Mouse (Mus musculus) midbrain, postnatal 0 days (tissue): ENCODE measurements around the gene Spdl1. TPM values are rescaled to one million over a fixed set of nuclear protein-coding genes. Genes with fewer than 3 reads are reported as not detected.

Experiments
- ATAC-seq: fragments of 200-750 bp; cut with Nextera tagmentation; 2 replicates; pipeline ENCODE4 v1.8.0; 2017; ENCODE audit warnings: moderate number of reproducible peaks, mild to moderate bottlenecking, moderate TSS enrichment, moderate library complexity; ENCODE audit not compliant: low FRiP score
- DNase-seq: peaks from one replicate; pipeline ENCODE4 v3.0.0-alpha.2; 2015; ENCODE audit warnings: low spot score
- H3K27ac ChIP-seq: fragments of 300-500 bp; sonication (generic); 2 replicates; pipeline ENCODE4 v1.5.1; 2014; ENCODE audit warnings: low read depth, mild to moderate bottlenecking, low read length, mixed read lengths
- H3K27me3 ChIP-seq: fragments of 300-500 bp; sonication (generic); 2 replicates; pipeline ENCODE4 v1.6.1; 2014; ENCODE audit warnings: low read length, control low read depth, mixed read lengths; ENCODE audit not compliant: insufficient read depth
- H3K36me3 ChIP-seq: fragments of 300-500 bp; sonication (generic); 2 replicates; pipeline ENCODE4 v1.6.1; 2014; ENCODE audit warnings: low read length, control low read depth, mixed read lengths; ENCODE audit not compliant: insufficient read depth
- H3K4me1 ChIP-seq: fragments of 300-500 bp; sonication (generic); 2 replicates; pipeline ENCODE4 v1.6.1; 2014; ENCODE audit warnings: mild to moderate bottlenecking, control low read depth, antibody characterized with exemption, low read length, mixed read lengths; ENCODE audit not compliant: insufficient read depth
- H3K4me2 ChIP-seq: fragments of 300-500 bp; sonication (generic); 2 replicates; pipeline ENCODE4 v1.6.1; 2014; ENCODE audit warnings: low read depth, mild to moderate bottlenecking, low read length, mixed read lengths; ENCODE audit not compliant: poor library complexity, severe bottlenecking
- H3K4me3 ChIP-seq: fragments of 300-500 bp; sonication (generic); 2 replicates; pipeline ENCODE4 v1.5.1; 2014; ENCODE audit warnings: low read depth, mild to moderate bottlenecking, low read length, moderate library complexity
- H3K9ac ChIP-seq: fragments of 300-500 bp; sonication (generic); replicated peaks from 2 replicates; pipeline ENCODE4 v1.6.1; 2014; ENCODE audit warnings: mild to moderate bottlenecking, low read length, moderate library complexity, mixed read lengths; ENCODE audit not compliant: poor library complexity, severe bottlenecking
- H3K9me3 ChIP-seq: fragments of 300-500 bp; sonication (generic); 2 replicates; pipeline ENCODE4 v1.6.1; 2016; ENCODE audit warnings: low read length, control low read depth
- CTCF ChIP-seq: IDR thresholded peaks from 2 replicates; pipeline ENCODE4 v1.5.1; 2016; ENCODE audit warnings: antibody characterized with exemption, mild to moderate bottlenecking
- WGBS: fragments of 180-500 bp; shearing (Covaris S2); extraction: QIAGEN DNeasy Blood & Tissue Kit; methylation state at CpG from one replicate; pipeline ENCODE4 v1.1.7; 2014; 5-methylcytosine and 5-hydroxymethylcytosine counted together
- polyA plus RNA-seq: library from polyadenylated mRNA; unstranded; fragments of >200 nt; fragmentation: Nextera tagmentation; extraction: Ambion mirVana; gene quantifications from 2 replicates; pipeline ENCODE4 v1.2.1, GENCODE M21; 2015
- total RNA-seq: library from RNA; depleted of rRNA; stranded (reverse); fragments of >200 nt; gene quantifications from 2 replicates; pipeline ENCODE4 v1.2.3, GENCODE M21; 2014

The Spdl1 gene
- total and polyA plus RNA-seq, 2 experiments from 2014 or later: 0.77 to 0.93 TPM

DNA sequence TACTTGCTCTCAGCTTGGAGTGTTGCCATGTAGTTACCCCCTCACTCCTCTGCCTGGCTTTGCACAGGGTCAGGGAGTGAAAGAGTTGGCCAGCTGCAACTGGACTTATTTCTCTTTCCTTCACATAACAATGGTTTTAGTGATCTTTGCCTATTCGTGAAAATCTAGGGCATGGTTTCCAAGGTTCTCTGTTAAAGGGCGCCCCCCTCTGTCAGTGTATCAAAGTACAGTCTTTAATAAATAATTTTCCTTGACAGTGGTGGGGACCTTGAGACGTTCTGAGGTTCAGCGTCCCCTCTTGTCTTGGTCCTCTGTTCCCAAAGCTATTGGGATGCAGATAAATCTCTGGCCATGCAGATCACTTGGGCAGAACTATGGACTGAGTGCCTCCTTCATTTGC, 37.3 kb downstream of the Spdl1 start:
- Histone ChIP-seq H3K9me3 (no peaks in the 10 kb centered on the region), H3K36me3 (no peaks in the 10 kb centered on the region), H3K4me1 (no peaks in the 10 kb centered on the region), H3K27ac (no peak overlapping the region), H3K4me2 (no peak overlapping the region), H3K4me3 (no peak overlapping the region), H3K9ac (no peak overlapping the region), H3K27me3 (no peaks in the 10 kb centered on the region)
- TF ChIP-seq CTCF: peak; percentile 35; the same call in 1 of the 2 replicates
- WGBS: 29% methylated on average over 4 of the region's 4 CpGs
- no peak for DNase-seq
- ATAC-seq: no peak

- DNase-seq (no peak), ATAC-seq (no peak)
- TF ChIP-seq CTCF: no peak
- Histone ChIP-seq H3K9me3 (no peaks in the 10 kb centered on the region), H3K27me3 (no peaks in the 10 kb centered on the region), H3K27ac (no peak overlapping the region), H3K36me3 (no peaks in the 10 kb centered on the region), H3K4me2 (no peak overlapping the region), H3K9ac (no peak overlapping the region), H3K4me3 (no peak overlapping the region), H3K4me1 (no peaks in the 10 kb centered on the region)
- WGBS: 73% methylated on average over 8 of the region's 8 CpGs
These were observed 41.6 kb downstream of the Spdl1 start for GRCm38 (mm10) chr11:34791872-34792271.

- Histone ChIP-seq H3K9me3 (no peaks in the 10 kb centered on the region), H3K27ac (no peak overlapping the region), H3K4me2 (no peak overlapping the region), H3K27me3 (no peaks in the 10 kb centered on the region), H3K4me1 (no peaks in the 10 kb centered on the region), H3K9ac (no peak overlapping the region), H3K36me3 (no peaks in the 10 kb centered on the region), H3K4me3 (no peak overlapping the region)
- ATAC-seq: no peak
- peak; percentile 2 for DNase-seq
- no peak for TF ChIP-seq CTCF
These were observed 48.6 kb downstream of the Spdl1 start for GRCm38 (mm10) chr11:34784864-34785263.

GRCm38 (mm10) chr11:34783587-34784043, 49.8 kb downstream of the Spdl1 start, which contains the start of gene Dock2:
Gene Dock2 (minus strand): TSS chr11:34783892.
- H3K4me3 ChIP-seq: no peak within 1 kb of the TSS
- no peak for DNase-seq
- no peaks in the 10 kb centered on the region for H3K36me3 ChIP-seq
- WGBS: 89% methylated on average over 12 of the region's 12 CpGs
- H3K9me3 ChIP-seq: no peaks in the 10 kb centered on the region
- no peaks in the 10 kb centered on the region for H3K4me1 ChIP-seq
- no peak for ATAC-seq
- no peak within 1 kb of the TSS for H3K27ac ChIP-seq
- no peaks in the 10 kb centered on the region for H3K27me3 ChIP-seq
- no peak within 1 kb of the TSS for H3K4me2 ChIP-seq
- TF ChIP-seq CTCF: no peak
- no peak within 1 kb of the TSS for H3K9ac ChIP-seq

DNA sequence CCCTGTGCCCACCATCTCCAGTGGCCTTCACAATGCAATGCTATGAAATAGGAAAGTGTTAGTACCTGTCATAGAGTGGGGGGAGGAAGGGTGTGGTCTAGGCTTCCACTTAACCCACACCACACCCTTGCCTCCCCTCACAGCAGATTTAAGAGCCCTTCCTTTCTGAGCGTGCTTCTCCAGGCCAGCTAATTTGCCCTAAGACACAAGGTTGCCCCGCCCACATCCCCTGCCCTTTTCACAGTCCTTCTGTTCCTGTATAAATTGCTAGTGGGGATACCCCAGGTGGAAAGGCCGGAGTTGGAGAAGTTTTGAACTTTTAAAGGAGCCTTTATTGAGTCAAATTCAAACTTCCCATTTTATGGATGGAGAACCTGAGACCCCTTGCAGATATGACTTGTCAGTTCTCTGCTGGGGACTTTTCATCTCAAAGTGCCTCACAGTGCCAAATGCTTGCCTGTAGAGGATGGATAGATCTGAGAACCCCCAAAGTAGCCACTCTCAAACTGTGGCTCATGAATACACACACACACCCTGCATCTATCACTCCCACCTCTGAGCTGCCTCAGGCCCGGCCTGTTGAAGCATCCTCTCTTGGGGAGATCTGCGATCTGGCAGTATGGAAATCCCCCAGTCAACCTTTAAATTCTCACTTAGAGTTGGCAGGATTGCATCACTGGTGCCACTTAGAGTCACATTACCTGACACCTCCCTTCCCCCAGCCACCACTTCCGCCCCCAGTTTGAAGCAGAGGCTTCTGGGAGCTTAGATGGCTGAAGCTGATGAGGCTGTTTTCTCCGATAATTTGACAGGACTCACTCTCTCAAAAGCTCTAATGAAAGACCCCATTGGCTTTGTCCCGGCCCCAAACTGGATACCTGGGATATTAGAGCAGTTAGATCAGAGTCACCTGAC, 50.7 kb downstream of the Spdl1 start:
- H3K4me2 ChIP-seq: no peak overlapping the region
- H3K27ac ChIP-seq: no peak overlapping the region
- WGBS: 80% methylated on average over 8 of the region's 8 CpGs
- ATAC-seq (no peak), DNase-seq (no peak)
- no peaks in the 10 kb centered on the region for H3K27me3 ChIP-seq
- no peak overlapping the region for H3K4me3 ChIP-seq
- H3K4me1 ChIP-seq: no peaks in the 10 kb centered on the region
- no peaks in the 10 kb centered on the region for H3K9me3 ChIP-seq
- no peak overlapping the region for H3K9ac ChIP-seq
- no peaks in the 10 kb centered on the region for H3K36me3 ChIP-seq
- TF ChIP-seq CTCF: no peak

GRCm38 (mm10) chr11:34780786-34781185, 52.7 kb downstream of the Spdl1 start:
- ATAC-seq: no peak
- no peak overlapping the region for H3K4me3 ChIP-seq

More at GRCm38 (mm10) chr11:34780786-34781185, 52.7 kb downstream of the Spdl1 start:
- no peak overlapping the region for H3K27ac ChIP-seq
- H3K4me1 ChIP-seq: no peaks in the 10 kb centered on the region
- no peak for TF ChIP-seq CTCF
- peak; percentile 2 for DNase-seq
- 95% methylated on average over 2 of the region's 2 CpGs for WGBS
- no peak overlapping the region for H3K9ac ChIP-seq
- no peaks in the 10 kb centered on the region for H3K9me3 ChIP-seq
- H3K27me3 ChIP-seq: no peaks in the 10 kb centered on the region
- no peak overlapping the region for H3K4me2 ChIP-seq
- no peaks in the 10 kb centered on the region for H3K36me3 ChIP-seq
